9 mouse cellular contexts compared by ENCODE assay signal in genomic region chr11:109706055-109706412, GRCm38 (mm10). TPM values are rescaled to one million over a fixed set of nuclear protein-coding genes. Genes with fewer than 3 reads are reported as not detected.
DNase-seq lines count a peak whose midpoint lies in the region; ATAC-seq and TF ChIP-seq lines count a peak whose summit lies in the region.
"Had no signal": no experiment of that assay in that cellular context is flagged by ENCODE, and none has a peak within 500 bp of the region (broad histone marks: within the 10 kb centered on the region; RNA-seq: fewer than 3 reads in every experiment).

No protein-coding gene starts in this region.

- no peaks in the 10 kb centered on the region for H3K36me3 ChIP-seq in midbrain, embryonic 11.5 days (ENCODE audit: control insufficient read depth, insufficient read depth, low read length)
- no peaks in the 10 kb centered on the region for H3K36me3 ChIP-seq in midbrain, embryonic 14.5 days (ENCODE audit: control insufficient read depth, insufficient read depth, low read length)
- no peaks in the 10 kb centered on the region for H3K36me3 ChIP-seq in heart, postnatal 0 days (replicated peaks; ENCODE audit: control insufficient read depth, insufficient read depth, low read length)
- no peaks in the 10 kb centered on the region for H3K36me3 ChIP-seq in liver, postnatal 0 days (replicated peaks; ENCODE audit: insufficient read depth, low read length)
- H3K36me3 ChIP-seq in hindbrain, embryonic 10.5 days: no peaks in the 10 kb centered on the region

- no peak overlapping the region for H3K4me3 ChIP-seq in midbrain, embryonic 11.5 days (ENCODE audit: low read depth, low read length)
- H3K4me3 ChIP-seq in midbrain, embryonic 14.5 days (replicated peaks; ENCODE audit: low read depth, low read length): no peak overlapping the region
- H3K4me3 ChIP-seq in heart, postnatal 0 days (ENCODE audit: low read depth, low read length): no peak overlapping the region
- H3K4me3 ChIP-seq in liver, postnatal 0 days (ENCODE audit: low read depth, low read length): no peak overlapping the region
- H3K4me3 ChIP-seq in cerebellum, adult 2 months (replicated peaks; ENCODE audit: insufficient read depth, low read depth, low read length): no peak overlapping the region
- no peak overlapping the region for H3K4me3 ChIP-seq in hindbrain, embryonic 10.5 days

- H3K9me3 ChIP-seq in midbrain, embryonic 11.5 days (ENCODE audit: control insufficient read depth, low read length): no peaks in the 10 kb centered on the region
- no peaks in the 10 kb centered on the region for H3K9me3 ChIP-seq in midbrain, embryonic 14.5 days (ENCODE audit: control insufficient read depth, low read length)
- no peaks in the 10 kb centered on the region for H3K9me3 ChIP-seq in heart, postnatal 0 days (replicated peaks; ENCODE audit: control insufficient read depth, low read length)
- H3K9me3 ChIP-seq in liver, postnatal 0 days (ENCODE audit: low read length): no peaks in the 10 kb centered on the region
- H3K9me3 ChIP-seq in hindbrain, embryonic 10.5 days: no peaks in the 10 kb centered on the region

- WGBS in midbrain, embryonic 11.5 days: 77% methylated on average over 9 of the region's 9 CpGs
- 81% methylated on average over 9 of the region's 9 CpGs for WGBS in midbrain, embryonic 14.5 days
- 11% methylated on average over 9 of the region's 9 CpGs for WGBS in heart, postnatal 0 days
- WGBS in liver, postnatal 0 days (ENCODE audit: insufficient replicate concordance): 43% methylated on average over 9 of the region's 9 CpGs
- WGBS in cerebellum, adult 2 months: 84% methylated on average over 9 of the region's 9 CpGs
- 72% methylated on average over 9 of the region's 9 CpGs for WGBS in hindbrain, embryonic 10.5 days

- H3K27ac ChIP-seq in midbrain, embryonic 11.5 days (ENCODE audit: low read depth, low read length): no peak overlapping the region
- no peak overlapping the region for H3K27ac ChIP-seq in midbrain, embryonic 14.5 days (replicated peaks; ENCODE audit: low read depth, low read length)
- peak overlapping the region; percentile 27; the same call in 1 of the 2 replicates for H3K27ac ChIP-seq in heart, postnatal 0 days (ENCODE audit: low read depth)
- peak overlapping the region; percentile 72 for H3K27ac ChIP-seq in liver, postnatal 0 days (ENCODE audit: low read depth)
- no peak overlapping the region for H3K27ac ChIP-seq in cerebellum, adult 2 months (ENCODE audit: insufficient read depth, low read length)
- H3K27ac ChIP-seq in hindbrain, embryonic 10.5 days: no peak overlapping the region

- H3K9ac ChIP-seq in midbrain, embryonic 11.5 days (ENCODE audit: low read length): no peak overlapping the region
- H3K9ac ChIP-seq in midbrain, embryonic 14.5 days (replicated peaks; ENCODE audit: low read length): no peak overlapping the region
- H3K9ac ChIP-seq in heart, postnatal 0 days (replicated peaks; ENCODE audit: low read depth, low read length): no peak overlapping the region
- H3K9ac ChIP-seq in liver, postnatal 0 days (replicated peaks): no peak overlapping the region

- H3K4me2 ChIP-seq in midbrain, embryonic 11.5 days: no peak overlapping the region
- no peak overlapping the region for H3K4me2 ChIP-seq in midbrain, embryonic 14.5 days (ENCODE audit: low read length)
- peak overlapping the region; percentile 41 for H3K4me2 ChIP-seq in heart, postnatal 0 days (ENCODE audit: low read depth, low read length)
- peak overlapping the region; percentile 53 for H3K4me2 ChIP-seq in liver, postnatal 0 days (ENCODE audit: low read depth, low read length)

- H3K4me1 ChIP-seq in midbrain, embryonic 11.5 days (ENCODE audit: control insufficient read depth, insufficient read depth, low read length): no peaks in the 10 kb centered on the region
- H3K4me1 ChIP-seq in midbrain, embryonic 14.5 days (ENCODE audit: control insufficient read depth, insufficient read depth, low read length): no peaks in the 10 kb centered on the region
- H3K4me1 ChIP-seq in heart, postnatal 0 days (ENCODE audit: control insufficient read depth, insufficient read depth): peaks cover 17% of the 10 kb centered on the region
- H3K4me1 ChIP-seq in liver, postnatal 0 days (ENCODE audit: insufficient read depth): peaks cover 30% of the 10 kb centered on the region
- H3K4me1 ChIP-seq in cerebellum, adult 2 months (ENCODE audit: control insufficient read depth, insufficient read depth, low read length): no peaks in the 10 kb centered on the region
- peaks cover 17% of the 10 kb centered on the region for H3K4me1 ChIP-seq in hindbrain, embryonic 10.5 days (replicated peaks)

- no peak for TF ChIP-seq CTCF in heart, postnatal 0 days (IDR thresholded peaks at IDR 0.05; ENCODE audit: low read depth)
- TF ChIP-seq CTCF in liver, postnatal 0 days (IDR thresholded peaks at IDR 0.05; ENCODE audit: low read depth): no peak
- no peak for TF ChIP-seq CTCF in cerebellum, adult 2 months (IDR thresholded peaks at IDR 0.05; ENCODE audit: borderline replicate concordance, insufficient read depth, low read depth, low read length)

- H3K27me3 ChIP-seq in midbrain, embryonic 11.5 days (ENCODE audit: control insufficient read depth, insufficient read depth, low read length): no peaks in the 10 kb centered on the region
- no peaks in the 10 kb centered on the region for H3K27me3 ChIP-seq in midbrain, embryonic 14.5 days (ENCODE audit: control insufficient read depth, insufficient read depth, low read length)
- no peaks in the 10 kb centered on the region for H3K27me3 ChIP-seq in heart, postnatal 0 days (ENCODE audit: control insufficient read depth, insufficient read depth, low read length)
- H3K27me3 ChIP-seq in liver, postnatal 0 days (ENCODE audit: insufficient read depth, low read length): no peaks in the 10 kb centered on the region
- no peaks in the 10 kb centered on the region; the same call in 1 of the 2 replicates for H3K27me3 ChIP-seq in cerebellum, adult 2 months (ENCODE audit: control insufficient read depth, insufficient read depth, low read length)
- H3K27me3 ChIP-seq in hindbrain, embryonic 10.5 days (ENCODE audit: insufficient read depth, poor library complexity, severe bottlenecking): no peaks in the 10 kb centered on the region

- peak; percentile 45 for DNase-seq in midbrain, embryonic 11.5 days (ENCODE audit: low spot score, missing footprints)
- DNase-seq in midbrain, embryonic 14.5 days: no peak
- DNase-seq in heart, postnatal 0 days (ENCODE audit: low spot score): peak; percentile 68
- peak; percentile 70 for DNase-seq in liver, postnatal 0 days
- DNase-seq in cerebellum, adult 2 months: no peak
- DNase-seq in left cerebral cortex, adult 9 months (ENCODE audit: low spot score in 2 of 2): no peak
- DNase-seq in left cerebral cortex, adult 11 months (ENCODE audit: low spot score): no peak
- DNase-seq in hindbrain, embryonic 10.5 days (ENCODE audit: low spot score): no peak
- DNase-seq: embryo, embryonic 11 days had no signal

- no peak for TF ChIP-seq POLR2A in cerebellum, adult 2 months (IDR thresholded peaks at IDR 0.05; ENCODE audit: borderline replicate concordance, insufficient read depth, low read length)

- no peak for TF ChIP-seq EP300 in heart, postnatal 0 days (IDR thresholded peaks at IDR 0.05; ENCODE audit: low read depth)
- peak; percentile 62 for TF ChIP-seq EP300 in liver, postnatal 0 days (IDR thresholded peaks at IDR 0.05; ENCODE audit: low read depth)

- no peak for ATAC-seq in midbrain, embryonic 11.5 days (ENCODE audit: low FRiP score)
- no peak for ATAC-seq in midbrain, embryonic 14.5 days (ENCODE audit: low FRiP score, low TSS enrichment)
- peak; percentile 84 for ATAC-seq in heart, postnatal 0 days (ENCODE audit: insufficient read depth, low read depth)
- peak; percentile 95 for ATAC-seq in liver, postnatal 0 days

RNA-seq across cellular contexts. Expression of gene Fam20a, which starts 16.0 kb away (rescaled TPM):
- 1.9 and 2.7 TPM in 2 replicates for polyA plus RNA-seq in midbrain, embryonic 11.5 days (2014; fragmentation: Nextera tagmentation; extraction: Ambion mirVana)
- polyA plus RNA-seq in midbrain, embryonic 14.5 days (2014; fragmentation: Nextera tagmentation; extraction: Ambion mirVana): 1.00 and 3.1 TPM in 2 replicates
- total RNA-seq in heart, postnatal 0 days (2014; rRNA removed; ENCODE audit: low replicate concordance): 6.2 and 6.8 TPM in 2 replicates
- polyA plus RNA-seq in heart, postnatal 0 days (2015; fragmentation: Nextera tagmentation; extraction: Ambion mirVana): 3.0 TPM in 2 replicates
- 28.0 and 29.0 TPM in 2 replicates for polyA plus RNA-seq in liver, postnatal 0 days (2015; fragmentation: Nextera tagmentation; extraction: Ambion mirVana)
- 22.3 and 25.2 TPM in 2 replicates for polyA plus RNA-seq in cerebellum, adult 2 months (2012; rRNA removed)
- 1.5 and 2.0 TPM in 2 replicates for polyA plus RNA-seq in hindbrain, embryonic 10.5 days (2016; fragmentation: Nextera tagmentation; extraction: Ambion mirVana)

RNA-seq across cellular contexts. Expression of gene Prkar1a, which starts 56.8 kb away (rescaled TPM):
- polyA plus RNA-seq in midbrain, embryonic 11.5 days (2014; fragmentation: Nextera tagmentation; extraction: Ambion mirVana): 435 and 478 TPM in 2 replicates
- 494 and 582 TPM in 2 replicates for polyA plus RNA-seq in midbrain, embryonic 14.5 days (2014; fragmentation: Nextera tagmentation; extraction: Ambion mirVana)
- 163 and 237 TPM in 2 replicates for total RNA-seq in heart, postnatal 0 days (2014; rRNA removed; ENCODE audit: low replicate concordance)
- 483 and 530 TPM in 2 replicates for polyA plus RNA-seq in heart, postnatal 0 days (2015; fragmentation: Nextera tagmentation; extraction: Ambion mirVana)
- 118 and 124 TPM in 2 replicates for polyA plus RNA-seq in liver, postnatal 0 days (2015; fragmentation: Nextera tagmentation; extraction: Ambion mirVana)
- 421 and 429 TPM in 2 replicates for polyA plus RNA-seq in cerebellum, adult 2 months (2012; rRNA removed)
- polyA plus RNA-seq in hindbrain, embryonic 10.5 days (2016; fragmentation: Nextera tagmentation; extraction: Ambion mirVana): 313 and 331 TPM in 2 replicates

Comparison
In these comparisons a context has a peak if more than half of its experiments do, and no peak if none do; other contexts are left out.
1. DNase-seq: peak in midbrain, embryonic 11.5 days (single experiment), heart, postnatal 0 days (single experiment) and liver, postnatal 0 days (single experiment); none in midbrain, embryonic 14.5 days (single experiment), cerebellum, adult 2 months (0 of 2), left cerebral cortex, adult 9 months (0 of 2), left cerebral cortex, adult 11 months (single experiment) and hindbrain, embryonic 10.5 days (single experiment).
2. ATAC-seq: peak in heart, postnatal 0 days (single experiment) and liver, postnatal 0 days (single experiment); none in midbrain, embryonic 11.5 days (single experiment) and midbrain, embryonic 14.5 days (single experiment).
3. H3K27ac ChIP-seq: peak in heart, postnatal 0 days (single experiment) and liver, postnatal 0 days (single experiment); none in midbrain, embryonic 11.5 days (single experiment), midbrain, embryonic 14.5 days (single experiment), cerebellum, adult 2 months (single experiment) and hindbrain, embryonic 10.5 days (single experiment).
4. H3K4me2 ChIP-seq: peak in heart, postnatal 0 days (single experiment) and liver, postnatal 0 days (single experiment); none in midbrain, embryonic 11.5 days (single experiment) and midbrain, embryonic 14.5 days (single experiment).